Mouse (Mus musculus) hindbrain, embryonic 10.5 days (tissue): ENCODE data around the gene Uts2b. TPM values are rescaled to one million over a fixed set of nuclear protein-coding genes. Genes with fewer than 3 reads are reported as not detected.
"Not testable (repeated sequence)": the region's sequence is repeated elsewhere in the genome, so short reads cannot be mapped to it uniquely, and the experiment has no call there.

Experiments used
- DNase-seq: peaks from one replicate; pipeline ENCODE4 v3.0.0-alpha.2; 2017; ENCODE audit warnings: low spot score
- H3K27ac ChIP-seq: fragments of 300-500 bp; sonication (generic); 2 replicates; pipeline ENCODE4 v1.5.1; 2016; ENCODE audit warnings: mild to moderate bottlenecking, moderate library complexity
- H3K27me3 ChIP-seq: fragments of 300-500 bp; sonication (generic); 2 replicates; pipeline ENCODE4 v1.6.1; 2016; ENCODE audit warnings: mild to moderate bottlenecking; ENCODE audit not compliant: poor library complexity, insufficient read depth, severe bottlenecking
- H3K36me3 ChIP-seq: fragments of 300-500 bp; sonication (generic); 2 replicates; pipeline ENCODE4 v1.6.1; 2016; ENCODE audit warnings: mild to moderate bottlenecking, moderate library complexity
- H3K4me1 ChIP-seq: fragments of 300-500 bp; sonication (generic); replicated peaks from 2 replicates; pipeline ENCODE4 v1.6.1; 2016; ENCODE audit warnings: mild to moderate bottlenecking
- H3K4me3 ChIP-seq: fragments of 300-500 bp; sonication (generic); 2 replicates; pipeline ENCODE4 v1.5.1; 2016; ENCODE audit warnings: mild to moderate bottlenecking, moderate library complexity
- H3K9me3 ChIP-seq: fragments of 300-500 bp; sonication (generic); 2 replicates; pipeline ENCODE4 v1.6.1; 2016; ENCODE audit warnings: mild to moderate bottlenecking, moderate library complexity
- WGBS: fragments of 180-500 bp; shearing (Covaris S2); methylation state at CpG from one replicate; pipeline ENCODE4 v1.1.7; 2016; 5-methylcytosine and 5-hydroxymethylcytosine counted together
- polyA plus RNA-seq: library from polyadenylated mRNA; unstranded; fragments of >200 nt; fragmentation: Nextera tagmentation; extraction: Ambion mirVana; gene quantifications from 2 replicates; pipeline ENCODE4 v1.2.1, GENCODE M21; 2016

The Uts2b gene
- polyA plus RNA-seq, 1 experiment from 2014 or later: 1.8 TPM

DNA sequence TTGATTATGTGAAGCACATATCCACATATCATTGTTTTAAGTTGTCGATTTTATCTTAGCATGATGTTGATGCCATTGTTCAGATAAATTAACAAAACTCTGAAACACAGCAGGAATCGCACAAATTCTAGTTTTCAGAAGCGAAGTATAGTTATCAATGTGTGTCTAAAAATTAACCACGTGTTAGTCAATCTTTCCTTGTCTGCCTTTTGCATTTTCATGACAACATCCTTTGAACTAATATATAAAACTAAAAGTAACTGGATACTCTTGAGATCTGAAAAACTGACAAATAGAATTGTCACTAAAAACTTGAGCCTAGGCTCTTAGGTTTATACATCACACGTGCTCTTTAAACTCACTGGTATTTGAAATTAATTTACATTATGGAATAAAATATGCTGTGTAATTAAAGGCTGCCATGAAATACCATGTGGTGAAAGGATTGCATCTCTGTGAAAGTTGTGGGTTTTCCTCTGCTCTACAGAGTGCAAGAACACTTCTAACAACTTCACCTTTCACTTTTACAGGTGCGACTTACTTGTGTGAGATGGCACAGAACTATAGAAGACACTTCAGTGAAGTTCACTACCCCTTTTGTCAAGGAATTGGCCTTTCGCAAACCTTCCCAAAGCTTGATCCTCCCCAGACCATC lies 20.0 kb downstream of the Uts2b start:
- H3K9me3 ChIP-seq: no peaks in the 10 kb centered on the region
- 89% methylated on average over 7 of the region's 7 CpGs for WGBS
- no peaks in the 10 kb centered on the region for H3K4me1 ChIP-seq
- no peaks in the 10 kb centered on the region for H3K36me3 ChIP-seq
- H3K27ac ChIP-seq: no peak overlapping the region
- no peak for DNase-seq
- no peaks in the 10 kb centered on the region for H3K27me3 ChIP-seq
- H3K4me3 ChIP-seq: no peak overlapping the region

GRCm38 (mm10) chr16:27349235-27349634 lies 20.8 kb downstream of the Uts2b start:
- Histone ChIP-seq H3K4me3 (no peak overlapping the region), H3K4me1 (no peaks in the 10 kb centered on the region), H3K9me3 (no peaks in the 10 kb centered on the region), H3K36me3 (no peaks in the 10 kb centered on the region), H3K27me3 (no peaks in the 10 kb centered on the region), H3K27ac (no peak overlapping the region)
- no peak for DNase-seq
- WGBS: 91% methylated on average over 2 of the region's 2 CpGs

DNA sequence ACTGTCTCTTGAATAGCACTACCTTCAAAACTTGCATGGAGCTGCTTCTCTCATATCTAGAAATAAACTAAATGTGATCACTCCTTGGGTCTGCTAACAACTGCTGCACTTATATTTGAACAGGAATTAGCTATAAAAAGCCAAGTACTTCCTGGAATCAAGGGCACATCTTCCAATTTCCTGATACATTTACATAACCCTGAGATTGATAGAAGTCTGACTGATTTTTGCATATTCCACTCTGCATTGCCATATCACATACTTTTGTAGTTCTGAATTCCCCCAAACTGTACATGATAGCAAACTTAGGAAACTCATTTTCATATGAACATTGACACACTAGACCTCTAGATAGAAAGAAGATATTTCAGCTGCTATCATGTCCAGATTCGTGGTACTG lies 21.7 kb downstream of the Uts2b start:
- DNase-seq: no peak
- Histone ChIP-seq H3K27ac (no peak overlapping the region), H3K9me3 (no peaks in the 10 kb centered on the region), H3K36me3 (no peaks in the 10 kb centered on the region), H3K4me3 (no peak overlapping the region), H3K4me1 (no peaks in the 10 kb centered on the region), H3K27me3 (no peaks in the 10 kb centered on the region)
- 79% methylated on average over 1 of the region's 1 CpGs for WGBS

DNA sequence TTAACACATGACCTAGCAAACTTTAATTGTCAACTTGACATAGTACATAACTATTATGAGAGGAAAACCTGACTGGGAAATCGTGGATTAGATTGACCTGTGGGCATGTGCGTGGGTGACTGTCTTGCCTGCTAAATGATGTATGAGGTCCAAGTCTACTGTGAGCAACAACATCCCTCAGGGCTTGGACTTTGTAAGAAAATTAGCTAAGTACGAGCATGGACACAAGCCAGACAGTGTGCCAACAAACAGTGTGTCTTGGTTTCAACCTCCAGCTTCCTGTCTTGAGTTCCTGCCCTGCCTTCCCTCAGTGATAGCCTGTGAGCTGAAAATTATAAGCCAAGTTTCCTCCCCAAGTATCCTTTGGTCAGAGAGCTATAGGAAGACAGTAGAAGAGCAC lies 22.5 kb downstream of the Uts2b start:
- Histone ChIP-seq H3K4me1 (no peaks in the 10 kb centered on the region), H3K9me3 (no peaks in the 10 kb centered on the region), H3K36me3 (no peaks in the 10 kb centered on the region), H3K27me3 (no peaks in the 10 kb centered on the region), H3K4me3 (no peak overlapping the region), H3K27ac (no peak overlapping the region)
- no peak for DNase-seq
- 86% methylated on average over 3 of the region's 3 CpGs for WGBS

GRCm38 (mm10) chr16:27326463-27326862 lies 43.6 kb downstream of the Uts2b start:
- DNase-seq: no peak
- H3K27ac ChIP-seq: no peak overlapping the region
- H3K4me3 ChIP-seq: no peak overlapping the region
- no peaks in the 10 kb centered on the region for H3K27me3 ChIP-seq
- H3K36me3 ChIP-seq: no peaks in the 10 kb centered on the region
- 98% methylated on average over 2 of the region's 2 CpGs for WGBS
- no peaks in the 10 kb centered on the region for H3K4me1 ChIP-seq
- no peaks in the 10 kb centered on the region for H3K9me3 ChIP-seq

GRCm38 (mm10) chr16:27322047-27322446 lies 48.0 kb downstream of the Uts2b start:
- Histone ChIP-seq H3K27ac (no peak overlapping the region), H3K27me3 (no peaks in the 10 kb centered on the region), H3K36me3 (no peaks in the 10 kb centered on the region), H3K9me3 (no peaks in the 10 kb centered on the region), H3K4me1 (no peaks in the 10 kb centered on the region), H3K4me3 (no peak overlapping the region)
- DNase-seq: no peak

DNA sequence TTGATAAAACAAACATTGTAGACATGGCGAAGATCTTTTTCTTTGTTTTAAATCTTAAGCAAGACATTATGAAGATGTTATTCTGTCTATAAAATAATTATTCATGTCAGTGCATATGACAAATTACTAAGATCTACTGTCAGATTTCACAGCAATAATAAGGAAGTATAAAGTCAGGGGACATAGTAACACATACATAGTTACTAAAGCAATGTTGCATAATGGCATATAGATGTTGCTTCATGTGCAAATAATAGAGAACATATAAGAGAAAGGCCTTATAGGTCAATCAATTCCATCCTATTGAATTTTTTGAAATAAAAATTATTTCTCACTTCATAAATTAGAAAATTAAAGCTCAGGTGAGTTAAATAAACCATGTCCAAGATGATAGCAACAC lies 50.9 kb downstream of the Uts2b start:
- no peaks in the 10 kb centered on the region for H3K4me1 ChIP-seq
- no peaks in the 10 kb centered on the region for H3K9me3 ChIP-seq
- no peak for DNase-seq
- WGBS: 84% methylated on average over 1 of the region's 1 CpGs
- H3K36me3 ChIP-seq: no peaks in the 10 kb centered on the region
- no peaks in the 10 kb centered on the region for H3K27me3 ChIP-seq
- no peak overlapping the region for H3K27ac ChIP-seq
- H3K4me3 ChIP-seq: no peak overlapping the region

GRCm38 (mm10) chr16:27307189-27307588 lies 62.9 kb downstream of the Uts2b start, which contains the start of gene Ostn:
Gene Ostn, plus strand, starts transcription at chr16:27307489.
- H3K27ac ChIP-seq, H3K4me1 ChIP-seq, DNase-seq, H3K27me3 ChIP-seq, H3K36me3 ChIP-seq, H3K9me3 ChIP-seq, H3K4me3 ChIP-seq: not testable (repeated sequence)
- WGBS: 85% methylated on average over 4 of the region's 4 CpGs

Other genes starting within 250 kb of the Uts2b start
- not detected in 2 replicates for gene Ostn, start 62.8 kb downstream of the Uts2b start, polyA plus RNA-seq
- 50.4 and 56.7 TPM in 2 replicates for gene Ccdc50, start 18.6 kb upstream of the Uts2b start, polyA plus RNA-seq